Mouse (Mus musculus): ENCODE data around the gene Cald1. TPM values are rescaled to one million over a fixed set of nuclear protein-coding genes. Genes with fewer than 3 reads are reported as not detected.
A peak's percentile ranks its signal among the peaks of the same experiment; 100 is the strongest.

Cald1 gene
- polyA plus RNA-seq, 1 experiment from 2014 or later = 326 TPM

DNA sequence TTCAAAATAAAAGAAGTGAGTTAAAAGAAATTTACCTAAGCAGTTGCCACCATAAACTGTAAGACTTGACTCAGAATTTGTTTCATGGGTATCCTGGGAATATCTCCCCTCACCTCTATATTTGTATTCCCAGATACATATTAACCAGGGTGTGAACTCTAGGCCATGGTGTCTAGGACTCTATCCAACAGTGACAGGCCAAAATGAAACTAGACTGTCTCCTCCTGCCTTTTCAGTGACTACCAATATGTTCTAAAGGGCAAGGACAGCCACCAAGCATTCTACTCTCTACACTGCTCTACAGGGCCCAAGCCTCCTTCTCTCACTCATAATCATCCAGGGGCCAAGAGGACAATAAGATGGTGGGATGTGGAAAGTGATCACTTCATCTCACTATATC lies 153.3 kb downstream of the Cald1 start:
- no peaks in the 10 kb centered on the region for H3K9me3 ChIP-seq
- H3K4me2 ChIP-seq (replicated peaks) = no peak overlapping the region
- ATAC-seq (ENCODE audit: low FRiP score, low read depth) = no peak
- no peaks in the 10 kb centered on the region for H3K27me3 ChIP-seq
- no peak overlapping the region for H3K9ac ChIP-seq
- peaks cover 27% of the 10 kb centered on the region for H3K4me1 ChIP-seq
- H3K36me3 ChIP-seq = peaks cover 48% of the 10 kb centered on the region
- H3K4me3 ChIP-seq = no peak overlapping the region
- H3K27ac ChIP-seq = no peak overlapping the region

DNA sequence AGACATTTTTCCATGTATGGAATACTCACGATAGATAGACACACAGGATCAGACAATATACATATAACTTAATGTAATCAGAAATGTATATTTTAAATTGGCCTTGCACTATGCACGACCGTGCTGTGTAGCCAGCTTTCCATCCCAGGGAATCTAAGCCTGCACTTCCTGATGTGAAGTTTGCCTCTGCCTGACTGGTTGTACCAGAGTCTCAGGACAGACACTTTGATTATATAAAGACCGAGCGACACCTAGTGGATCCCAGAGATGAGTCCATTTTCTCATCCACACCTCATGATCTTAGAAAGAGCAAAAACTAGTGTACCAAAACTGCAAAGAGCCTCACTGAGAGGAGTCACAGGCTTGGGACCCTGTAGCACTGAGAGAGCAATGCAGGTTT lies 156.1 kb downstream of the Cald1 start:
- H3K4me2 ChIP-seq (replicated peaks) = no peak overlapping the region
- H3K9ac ChIP-seq = no peak overlapping the region
- no peak overlapping the region for H3K4me3 ChIP-seq
- WGBS = 32% methylated on average over 5 of the region's 5 CpGs
- ATAC-seq (ENCODE audit: low FRiP score, low read depth) = peak; percentile 76; the same call in 1 of the 2 replicates
- peaks cover 57% of the 10 kb centered on the region for H3K36me3 ChIP-seq
- H3K27me3 ChIP-seq = no peaks in the 10 kb centered on the region
- peaks cover 12% of the 10 kb centered on the region for H3K4me1 ChIP-seq
- H3K9me3 ChIP-seq = no peaks in the 10 kb centered on the region
- H3K27ac ChIP-seq = no peak overlapping the region

DNA sequence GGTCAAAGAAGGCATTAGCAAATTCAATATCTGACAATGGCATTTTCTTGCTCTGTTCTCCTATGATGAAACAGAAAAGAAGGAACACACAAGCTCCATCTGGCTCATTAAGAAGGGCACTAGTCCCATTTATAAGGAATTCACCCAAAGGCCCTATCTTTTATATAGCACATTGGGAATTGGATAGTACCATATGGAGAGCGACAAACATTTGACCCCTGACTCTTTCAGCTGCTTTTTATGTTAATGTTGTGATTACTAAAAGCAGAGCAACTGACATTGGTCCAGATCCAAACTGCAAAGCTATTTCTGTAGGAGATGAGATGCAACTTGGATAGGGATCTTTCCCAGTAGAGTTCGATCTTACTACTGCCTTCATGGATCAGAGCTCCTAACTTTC lies 160.0 kb downstream of the Cald1 start:
- Histone ChIP-seq H3K9me3 (no peaks in the 10 kb centered on the region), H3K36me3 (peaks cover 81% of the 10 kb centered on the region), H3K27me3 (no peaks in the 10 kb centered on the region), H3K4me2 (replicated peaks) (no peak overlapping the region), H3K9ac (no peak overlapping the region), H3K27ac (no peak overlapping the region), H3K4me3 (no peak overlapping the region), H3K4me1 (no peaks in the 10 kb centered on the region)
- WGBS = 90% methylated on average over 2 of the region's 2 CpGs
- ATAC-seq (ENCODE audit: low FRiP score, low read depth) = no peak

DNA sequence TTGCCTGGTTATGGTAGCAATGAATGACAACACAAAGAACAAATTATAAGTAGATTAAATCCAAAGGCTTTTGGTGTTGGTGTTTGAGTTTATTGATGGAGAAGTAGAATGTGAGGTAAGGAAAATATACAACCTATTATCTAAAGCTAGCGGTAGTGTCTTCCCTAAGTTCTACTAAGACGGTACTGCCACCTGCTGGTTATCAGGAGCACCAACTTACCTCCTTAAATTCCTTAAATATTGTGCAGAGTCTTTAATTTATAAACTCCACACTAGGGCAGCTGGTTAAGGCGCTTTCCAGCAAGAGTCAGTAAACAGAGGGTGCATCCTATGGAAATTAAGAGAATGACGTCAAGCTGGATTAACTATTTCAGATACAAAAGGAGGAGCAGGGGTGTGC lies 161.7 kb downstream of the Cald1 start:
- Histone ChIP-seq H3K4me1 (no peaks in the 10 kb centered on the region), H3K4me3 (no peak overlapping the region), H3K9ac (no peak overlapping the region), H3K9me3 (no peaks in the 10 kb centered on the region), H3K4me2 (replicated peaks) (no peak overlapping the region), H3K36me3 (peaks cover 95% of the 10 kb centered on the region), H3K27ac (no peak overlapping the region), H3K27me3 (no peaks in the 10 kb centered on the region)
- WGBS = 49% methylated on average over 4 of the region's 4 CpGs
- no peak for ATAC-seq (ENCODE audit: low FRiP score, low read depth)

DNA sequence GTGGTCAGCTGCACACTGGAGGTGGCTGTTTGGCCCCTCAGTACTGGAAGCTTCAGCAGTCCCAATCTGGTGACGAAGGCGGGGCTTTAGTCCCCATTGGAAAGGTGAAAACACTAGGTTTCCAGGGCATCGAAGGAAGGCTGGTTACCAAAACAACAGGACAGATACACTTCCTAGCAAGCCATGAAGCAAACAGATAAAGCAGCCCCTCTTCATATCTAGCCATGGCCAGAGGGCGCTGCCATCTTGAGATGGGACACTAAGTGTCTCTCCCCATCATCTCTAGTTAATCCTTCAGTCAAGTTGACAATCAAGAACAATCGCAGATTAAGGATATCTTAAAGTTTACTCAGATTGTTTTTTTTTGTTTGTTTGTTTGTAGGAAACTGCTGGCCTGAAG lies 167.4 kb downstream of the Cald1 start:
- no peak overlapping the region for H3K4me3 ChIP-seq
- H3K4me2 ChIP-seq (replicated peaks) = no peak overlapping the region
- no peak overlapping the region for H3K9ac ChIP-seq
- no peaks in the 10 kb centered on the region for H3K4me1 ChIP-seq
- peaks cover 87% of the 10 kb centered on the region for H3K36me3 ChIP-seq
- H3K9me3 ChIP-seq = no peaks in the 10 kb centered on the region
- no peak overlapping the region for H3K27ac ChIP-seq
- no peak for ATAC-seq (ENCODE audit: low FRiP score, low read depth)
- 94% methylated on average over 5 of the region's 5 CpGs for WGBS
- no peaks in the 10 kb centered on the region for H3K27me3 ChIP-seq

DNA sequence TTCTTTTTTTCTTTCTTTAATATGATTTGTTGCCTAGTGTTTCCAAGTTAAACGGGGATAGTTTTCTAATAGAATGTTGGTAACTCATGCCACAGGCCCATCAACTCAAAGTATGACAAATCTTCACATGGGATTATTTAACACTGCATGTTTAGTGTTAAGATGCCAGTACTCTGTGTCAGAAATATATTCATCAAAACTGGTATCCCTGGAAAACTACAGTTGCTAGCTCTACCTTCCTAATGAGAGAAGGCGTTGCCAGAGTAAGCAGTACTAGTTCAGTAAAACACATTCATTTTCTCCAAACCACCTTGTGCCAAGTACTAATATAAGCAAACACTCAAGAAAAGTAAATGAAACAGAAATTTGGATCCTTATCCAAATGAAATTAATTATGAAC lies 171.7 kb downstream of the Cald1 start:
- H3K4me3 ChIP-seq = no peak overlapping the region
- no peaks in the 10 kb centered on the region for H3K9me3 ChIP-seq
- H3K36me3 ChIP-seq = peaks cover 68% of the 10 kb centered on the region
- H3K4me2 ChIP-seq (replicated peaks) = no peak overlapping the region
- H3K27me3 ChIP-seq = no peaks in the 10 kb centered on the region
- no peaks in the 10 kb centered on the region for H3K4me1 ChIP-seq
- H3K27ac ChIP-seq = no peak overlapping the region
- no peak for ATAC-seq (ENCODE audit: low FRiP score, low read depth)
- 83% methylated on average over 2 of the region's 2 CpGs for WGBS
- no peak overlapping the region for H3K9ac ChIP-seq

DNA sequence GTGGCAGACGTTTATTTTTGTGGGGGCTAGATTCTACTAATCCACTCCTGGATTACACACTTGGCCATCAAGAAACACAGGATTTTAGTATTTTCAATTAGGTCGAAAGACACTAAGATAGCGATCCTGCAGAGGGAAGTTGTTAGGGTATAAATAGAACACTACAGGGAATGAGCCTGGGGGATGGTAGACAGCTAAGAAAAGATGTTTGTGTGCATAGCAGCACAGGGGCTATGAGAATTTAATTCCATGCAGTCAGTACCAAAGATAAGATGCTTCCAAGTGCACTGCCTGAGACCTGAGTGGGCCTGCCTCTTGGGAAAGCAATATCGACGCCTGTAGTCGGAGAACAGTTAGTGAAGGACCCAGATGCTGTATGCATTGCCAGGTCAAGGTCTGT lies 172.2 kb downstream of the Cald1 start:
- Histone ChIP-seq H3K4me1 (no peaks in the 10 kb centered on the region), H3K9me3 (no peaks in the 10 kb centered on the region), H3K27ac (no peak overlapping the region), H3K9ac (no peak overlapping the region), H3K27me3 (no peaks in the 10 kb centered on the region), H3K36me3 (peaks cover 67% of the 10 kb centered on the region), H3K4me2 (replicated peaks) (no peak overlapping the region), H3K4me3 (no peak overlapping the region)
- WGBS = 87% methylated on average over 6 of the region's 6 CpGs
- ATAC-seq (ENCODE audit: low FRiP score, low read depth) = no peak

DNA sequence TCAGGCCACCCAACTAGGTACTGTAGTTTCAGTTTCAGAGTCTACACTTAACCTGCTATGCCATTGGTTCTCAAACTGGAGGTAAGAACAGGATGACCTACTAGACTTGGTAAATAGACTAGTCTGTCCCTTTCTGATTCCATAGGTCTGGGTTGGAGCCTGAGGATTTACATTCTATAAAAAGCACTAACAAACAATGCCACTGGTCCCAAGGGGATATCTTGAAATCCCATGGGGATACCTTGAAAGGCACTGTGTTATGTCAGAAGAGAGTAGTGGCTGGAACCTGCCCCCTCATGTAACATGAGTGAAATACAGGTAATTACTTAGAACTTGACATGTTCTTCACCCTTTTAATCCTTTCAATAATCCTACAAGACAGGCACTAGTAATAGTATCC lies 178.1 kb downstream of the Cald1 start:
- H3K4me2 ChIP-seq (replicated peaks) = no peak overlapping the region
- no peak overlapping the region for H3K9ac ChIP-seq
- no peak overlapping the region for H3K27ac ChIP-seq
- H3K36me3 ChIP-seq = peaks cover 22% of the 10 kb centered on the region
- no peaks in the 10 kb centered on the region for H3K27me3 ChIP-seq
- no peak overlapping the region for H3K4me3 ChIP-seq
- no peak for ATAC-seq (ENCODE audit: low FRiP score, low read depth)
- no peaks in the 10 kb centered on the region for H3K9me3 ChIP-seq
- no peaks in the 10 kb centered on the region for H3K4me1 ChIP-seq

DNA sequence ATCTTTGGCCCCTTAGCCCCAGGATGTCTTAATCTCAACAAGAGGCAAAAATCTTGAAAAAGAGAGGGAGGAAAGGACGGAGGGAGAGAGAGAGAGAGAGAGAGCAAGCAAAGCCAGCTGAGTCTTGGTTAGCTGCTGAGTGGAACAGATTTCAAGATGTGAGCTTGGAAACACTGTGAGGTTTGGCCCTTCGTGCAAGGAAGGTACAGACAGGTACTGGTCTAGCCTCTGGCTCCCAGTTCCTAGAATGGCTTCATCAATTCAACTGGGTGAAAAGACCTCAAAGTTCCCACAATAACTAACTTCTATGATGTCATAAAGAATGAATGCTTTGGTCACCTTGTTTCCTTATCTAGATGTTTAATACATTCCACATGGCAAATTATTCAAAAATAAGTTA lies 178.8 kb downstream of the Cald1 start:
- WGBS = 79% methylated on average over 2 of the region's 2 CpGs
- no peaks in the 10 kb centered on the region for H3K4me1 ChIP-seq
- no peak overlapping the region for H3K9ac ChIP-seq
- H3K9me3 ChIP-seq = no peaks in the 10 kb centered on the region
- no peak overlapping the region for H3K4me3 ChIP-seq
- no peak overlapping the region for H3K4me2 ChIP-seq (replicated peaks)
- no peaks in the 10 kb centered on the region for H3K27me3 ChIP-seq
- H3K36me3 ChIP-seq = peaks cover 17% of the 10 kb centered on the region
- H3K27ac ChIP-seq = no peak overlapping the region
- no peak for ATAC-seq (ENCODE audit: low FRiP score, low read depth)

DNA sequence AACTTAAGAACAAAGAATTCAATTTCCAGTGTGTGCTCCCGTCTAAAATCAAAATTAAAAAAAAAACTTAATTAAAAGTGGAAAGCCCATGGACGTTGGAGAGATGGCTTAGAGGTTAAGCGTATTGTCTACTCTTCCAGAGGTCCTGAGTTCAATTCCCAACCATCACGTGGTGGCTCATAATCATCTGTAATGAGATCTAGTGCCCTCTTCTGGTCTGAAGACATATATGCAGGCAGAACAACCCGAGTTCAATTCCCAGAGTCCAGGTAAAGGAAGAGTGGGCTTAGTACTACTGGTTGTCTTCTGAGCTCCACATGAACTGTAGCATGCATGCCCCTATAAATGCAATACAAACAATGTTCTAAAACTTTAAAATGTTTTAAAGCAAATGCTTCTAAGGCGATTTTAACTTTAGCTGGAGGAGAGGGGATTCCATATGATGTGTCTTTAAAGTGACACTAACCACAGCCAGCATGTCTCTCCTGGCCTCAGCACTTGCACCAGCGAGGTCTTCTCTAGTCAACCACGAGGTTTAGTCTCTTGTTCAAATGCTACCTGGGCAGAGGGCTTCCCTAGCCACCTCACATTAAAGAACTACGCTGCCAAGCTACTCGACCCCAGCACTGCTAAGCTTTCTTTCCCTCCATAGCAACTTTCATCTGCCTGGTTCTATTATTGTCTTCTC lies 179.8 kb downstream of the Cald1 start:
- WGBS = 74% methylated on average over 10 of the region's 10 CpGs
- Histone ChIP-seq H3K4me2 (replicated peaks) (no peak overlapping the region), H3K27ac (no peak overlapping the region), H3K4me1 (no peaks in the 10 kb centered on the region), H3K36me3 (peaks cover 9% of the 10 kb centered on the region), H3K9ac (no peak overlapping the region), H3K27me3 (no peaks in the 10 kb centered on the region), H3K9me3 (no peaks in the 10 kb centered on the region), H3K4me3 (no peak overlapping the region)
- ATAC-seq (ENCODE audit: low FRiP score, low read depth) = no peak

DNA sequence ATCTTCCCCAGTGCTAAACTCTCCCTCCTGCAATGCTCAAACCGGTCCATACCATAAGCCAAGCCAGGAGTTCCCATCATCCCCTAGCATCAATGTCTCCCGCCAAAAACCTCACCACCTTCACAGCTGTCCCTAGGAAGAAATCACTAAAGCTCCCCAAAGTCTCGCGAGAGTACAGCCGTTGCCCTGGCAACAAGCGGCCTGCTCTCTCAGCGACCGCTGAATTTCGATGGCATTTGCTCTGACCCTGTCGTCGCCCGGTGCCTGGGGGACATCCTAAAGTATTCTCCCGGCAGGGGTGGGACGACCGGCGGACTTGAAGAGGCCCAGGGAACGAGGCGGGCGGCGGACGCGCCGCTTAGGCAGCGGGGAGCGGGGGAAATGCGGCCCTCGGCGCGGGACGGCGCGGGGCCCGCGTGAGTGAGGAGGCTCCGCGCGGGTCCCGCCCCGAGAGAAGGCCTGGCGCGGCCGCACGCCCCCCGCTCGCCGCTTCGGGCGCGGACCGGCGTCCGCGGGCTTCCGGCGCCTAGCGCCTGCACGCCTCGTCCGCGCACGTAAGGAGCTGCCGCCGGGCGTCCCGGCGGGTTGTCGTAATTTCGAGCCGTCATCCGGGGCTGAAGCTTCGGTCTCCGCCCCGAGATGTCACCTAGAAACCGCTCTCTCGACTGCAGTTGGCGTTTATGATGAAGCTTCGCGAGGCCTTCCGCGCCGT lies 182.1 kb downstream of the Cald1 start, which contains the start of gene Agbl3:
TSS of gene Agbl3 (plus strand) at position 202 of the 712 bp plus-strand sequence.
- Histone ChIP-seq H3K4me1 (no peaks in the 10 kb centered on the region), H3K36me3 (peaks cover 5% of the 10 kb centered on the region; the same call in 1 of the 2 replicates), H3K4me2 (replicated peaks) (peak within 1 kb of the TSS; percentile 72), H3K27ac (peak within 1 kb of the TSS; percentile 96), H3K9ac (peak within 1 kb of the TSS; percentile 93), H3K27me3 (no peaks in the 10 kb centered on the region), H3K4me3 (peak within 1 kb of the TSS; percentile 67), H3K9me3 (no peaks in the 10 kb centered on the region)
- under 1% methylated on average over 58 of the region's 81 CpGs for WGBS
- ATAC-seq (ENCODE audit: low FRiP score, low read depth) = peak; percentile 91

DNA sequence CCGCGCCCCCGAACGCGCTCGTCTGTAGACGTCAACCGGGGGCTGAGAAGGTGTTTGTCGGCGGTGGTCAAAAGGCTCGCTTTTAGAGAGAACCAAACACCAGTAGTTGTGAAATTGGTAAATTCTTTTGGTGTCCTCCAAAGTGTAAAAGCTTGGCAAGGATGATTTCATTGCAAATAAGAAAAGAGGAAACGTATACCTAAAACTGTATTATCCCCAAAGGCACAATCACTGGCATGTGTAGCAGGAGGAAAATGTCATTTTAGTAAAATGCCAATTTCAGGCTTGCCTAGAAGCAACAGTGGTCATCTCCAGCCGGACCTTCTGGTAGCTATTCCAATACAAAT lies 182.6 kb downstream of the Cald1 start:
- peak overlapping the region; percentile 67 for H3K4me3 ChIP-seq
- H3K4me1 ChIP-seq = no peaks in the 10 kb centered on the region
- 4% methylated on average over 13 of the region's 13 CpGs for WGBS
- H3K4me2 ChIP-seq (replicated peaks) = peak overlapping the region; percentile 72
- ATAC-seq (ENCODE audit: low FRiP score, low read depth) = no peak
- no peaks in the 10 kb centered on the region for H3K27me3 ChIP-seq
- peaks cover 7% of the 10 kb centered on the region for H3K36me3 ChIP-seq
- peak overlapping the region; percentile 93 for H3K9ac ChIP-seq
- peak overlapping the region; percentile 96; the same call in 1 of the 2 replicates for H3K27ac ChIP-seq
- H3K9me3 ChIP-seq = no peaks in the 10 kb centered on the region

DNA sequence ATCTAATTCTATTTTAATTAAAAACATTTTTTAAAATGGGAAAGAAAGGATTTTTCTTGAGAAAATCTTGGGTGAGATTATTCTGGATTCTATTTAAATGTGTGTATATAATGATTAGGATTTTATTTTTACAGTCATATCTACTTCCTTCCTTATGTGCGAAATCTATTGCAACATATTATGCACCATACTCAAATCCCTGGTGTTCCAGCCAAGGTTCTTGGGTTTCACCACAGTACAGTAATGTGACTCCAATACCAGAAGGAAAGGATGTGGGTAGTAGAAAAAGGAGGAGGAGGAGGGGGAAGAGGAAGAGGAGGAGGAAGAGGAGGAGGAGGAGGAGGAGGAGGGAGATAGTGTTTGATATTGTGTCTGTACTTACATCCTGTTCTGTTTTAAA lies 184.2 kb downstream of the Cald1 start:
- H3K4me3 ChIP-seq = no peak overlapping the region
- peaks cover 13% of the 10 kb centered on the region for H3K36me3 ChIP-seq
- WGBS = 81% methylated on average over 1 of the region's 1 CpGs
- no peak overlapping the region for H3K27ac ChIP-seq
- no peak for ATAC-seq (ENCODE audit: low FRiP score, low read depth)
- H3K4me2 ChIP-seq (replicated peaks) = no peak overlapping the region
- no peaks in the 10 kb centered on the region for H3K27me3 ChIP-seq
- H3K9me3 ChIP-seq = no peaks in the 10 kb centered on the region
- no peak overlapping the region for H3K9ac ChIP-seq
- H3K4me1 ChIP-seq = no peaks in the 10 kb centered on the region
